ENCODE assay signal across 7 mouse cellular contexts in genomic region chr7:38107371-38108259, GRCm38 (mm10). TPM values are rescaled to one million over a fixed set of nuclear protein-coding genes. Genes with fewer than 3 reads are reported as not detected.
DNase-seq lines count a peak whose midpoint lies in the region; ATAC-seq and TF ChIP-seq lines count a peak whose summit lies in the region.

Ccne1 (minus strand) TSS chr7:38107534.

- no peak for TF ChIP-seq CTCF in kidney, adult 2 months (conservative IDR thresholded peaks at IDR 0.05; ENCODE audit: insufficient read depth, insufficient read length, low read depth, low read length)
- TF ChIP-seq CTCF in spleen, adult 2 months (IDR thresholded peaks at IDR 0.05; ENCODE audit: extremely low read depth, insufficient read depth, insufficient read length, insufficient replicate concordance): no peak

- H3K4me2 ChIP-seq in embryonic facial prominence, embryonic 11.5 days (ENCODE audit: low read depth, low read length): peak within 1 kb of the TSS; percentile 90
- H3K4me2 ChIP-seq in limb, embryonic 12.5 days: peak within 1 kb of the TSS; percentile 89
- peak within 1 kb of the TSS; percentile 93 for H3K4me2 ChIP-seq in midbrain, embryonic 15.5 days

- DNase-seq in adrenal gland, postnatal 14 days: peak; percentile 100
- peak; percentile 98 for DNase-seq in embryonic facial prominence, embryonic 11.5 days (ENCODE audit: low spot score)
- peak; percentile 98 to 100 for DNase-seq in heart, adult 18-20 months
- DNase-seq in kidney, adult 2 months: peak; percentile 99
- peak; percentile 89 to 100 for DNase-seq in spleen, adult 2 months (ENCODE audit: low read depth in 1 of 2, low spot score in 2 of 2)

- ATAC-seq in embryonic facial prominence, embryonic 11.5 days (replicated peaks; ENCODE audit: insufficient number of reproducible peaks, low FRiP score, low TSS enrichment, low read depth): peak; percentile 85
- ATAC-seq in limb, embryonic 12.5 days (ENCODE audit: insufficient number of reproducible peaks, insufficient read depth, low FRiP score, low TSS enrichment, low read depth): peak; percentile 90
- peak; percentile 95 for ATAC-seq in midbrain, embryonic 15.5 days (replicated peaks)

- no peak for TF ChIP-seq POLR2A in kidney, adult 2 months (IDR thresholded peaks at IDR 0.05; ENCODE audit: low read depth, low read length)
- no peak; the same call in 1 of the 2 replicates for TF ChIP-seq POLR2A in spleen, adult 2 months (IDR thresholded peaks at IDR 0.05; ENCODE audit: low read depth, low read length)

- no peaks in the 10 kb centered on the region; the same call in 1 of the 2 replicates for H3K4me1 ChIP-seq in embryonic facial prominence, embryonic 11.5 days (ENCODE audit: control insufficient read depth, insufficient read depth, low read length)
- no peaks in the 10 kb centered on the region for H3K4me1 ChIP-seq in kidney, adult 2 months (ENCODE audit: control insufficient read depth, insufficient read depth, low read length)
- H3K4me1 ChIP-seq in limb, embryonic 12.5 days (replicated peaks): peaks cover 40% of the 10 kb centered on the region
- peaks cover 12% of the 10 kb centered on the region; the same call in 1 of the 2 replicates for H3K4me1 ChIP-seq in midbrain, embryonic 15.5 days
- H3K4me1 ChIP-seq in spleen, adult 2 months (ENCODE audit: control insufficient read depth, insufficient read depth, insufficient read length): peaks cover 15% of the 10 kb centered on the region

- H3K27ac ChIP-seq in embryonic facial prominence, embryonic 11.5 days (replicated peaks; ENCODE audit: low read depth, low read length): peak within 1 kb of the TSS; percentile 59
- H3K27ac ChIP-seq in kidney, adult 2 months (ENCODE audit: insufficient read depth, low read depth, low read length): no peak within 1 kb of the TSS
- peak within 1 kb of the TSS; percentile 77 for H3K27ac ChIP-seq in limb, embryonic 12.5 days
- no peak within 1 kb of the TSS for H3K27ac ChIP-seq in midbrain, embryonic 15.5 days
- peak within 1 kb of the TSS; percentile 89 for H3K27ac ChIP-seq in spleen, adult 2 months (ENCODE audit: insufficient read depth, low read length)

- H3K27me3 ChIP-seq in embryonic facial prominence, embryonic 11.5 days (ENCODE audit: control insufficient read depth, insufficient read depth, low read length): no peaks in the 10 kb centered on the region
- no peaks in the 10 kb centered on the region for H3K27me3 ChIP-seq in kidney, adult 2 months (replicated peaks; ENCODE audit: control insufficient read depth, insufficient read depth, low read length)
- no peaks in the 10 kb centered on the region for H3K27me3 ChIP-seq in limb, embryonic 12.5 days
- 0 out of 2 replicates have a peak, but pooled peaks cover 3% of the 10 kb centered on the region for H3K27me3 ChIP-seq in midbrain, embryonic 15.5 days (replicated peaks)
- H3K27me3 ChIP-seq in spleen, adult 2 months (ENCODE audit: control insufficient read depth, insufficient read depth, low read length): no peaks in the 10 kb centered on the region

- peak within 1 kb of the TSS; percentile 91 for H3K9ac ChIP-seq in embryonic facial prominence, embryonic 11.5 days (replicated peaks; ENCODE audit: low read length)
- H3K9ac ChIP-seq in limb, embryonic 12.5 days (replicated peaks): peak within 1 kb of the TSS; percentile 88
- H3K9ac ChIP-seq in midbrain, embryonic 15.5 days: peak within 1 kb of the TSS; percentile 58

- H3K4me3 ChIP-seq in embryonic facial prominence, embryonic 11.5 days (ENCODE audit: low read depth, low read length): peak within 1 kb of the TSS; percentile 87
- peak within 1 kb of the TSS; percentile 70 for H3K4me3 ChIP-seq in kidney, adult 2 months (ENCODE audit: insufficient read depth, low read depth, low read length)
- peak within 1 kb of the TSS; percentile 90 for H3K4me3 ChIP-seq in limb, embryonic 12.5 days (replicated peaks)
- H3K4me3 ChIP-seq in midbrain, embryonic 15.5 days: peak within 1 kb of the TSS; percentile 55
- peak within 1 kb of the TSS; percentile 96 for H3K4me3 ChIP-seq in spleen, adult 2 months (ENCODE audit: extremely low read depth, insufficient read depth, insufficient read length)

- no peaks in the 10 kb centered on the region for H3K9me3 ChIP-seq in embryonic facial prominence, embryonic 11.5 days (replicated peaks; ENCODE audit: control insufficient read depth, low read length)
- no peaks in the 10 kb centered on the region for H3K9me3 ChIP-seq in limb, embryonic 12.5 days
- H3K9me3 ChIP-seq in midbrain, embryonic 15.5 days: no peaks in the 10 kb centered on the region

- H3K36me3 ChIP-seq in embryonic facial prominence, embryonic 11.5 days (replicated peaks; ENCODE audit: control insufficient read depth, insufficient read depth, low read depth, low read length): no peaks in the 10 kb centered on the region; the same call in 1 of the 2 replicates
- no peaks in the 10 kb centered on the region for H3K36me3 ChIP-seq in kidney, adult 2 months (ENCODE audit: control insufficient read depth, insufficient read depth, low read length)
- peaks cover 16% of the 10 kb centered on the region for H3K36me3 ChIP-seq in limb, embryonic 12.5 days
- no peaks in the 10 kb centered on the region for H3K36me3 ChIP-seq in midbrain, embryonic 15.5 days (replicated peaks)
- H3K36me3 ChIP-seq in spleen, adult 2 months (ENCODE audit: control insufficient read depth, insufficient read depth, low read length): 0 out of 2 replicates have a peak, but pooled peaks cover 2% of the 10 kb centered on the region

- WGBS in embryonic facial prominence, embryonic 11.5 days: under 1% methylated on average over 84 of the region's 102 CpGs
- under 1% methylated on average over 102 of the region's 102 CpGs for WGBS in kidney, adult 2 months
- WGBS in limb, embryonic 12.5 days: under 1% methylated on average over 93 of the region's 102 CpGs
- under 1% methylated on average over 101 of the region's 102 CpGs for WGBS in midbrain, embryonic 15.5 days
- under 1% methylated on average over 94 of the region's 102 CpGs for WGBS in spleen, adult 2 months

RNA-seq across cellular contexts. Expression of gene Ccne1, which starts in this region (rescaled TPM):
- 10.6 and 10.8 TPM in 2 replicates for total RNA-seq in adrenal gland, postnatal 14 days (2021)
- polyA plus RNA-seq in embryonic facial prominence, embryonic 11.5 days (2014; fragmentation: Nextera tagmentation; extraction: Ambion mirVana): 91.0 and 101 TPM in 2 replicates
- total RNA-seq in heart, adult 18-20 months (2021): 1 to 10 TPM; 1.1 to 1.4 TPM
- polyA plus RNA-seq in kidney, adult 2 months (2012; rRNA removed): 0.41 and 0.95 TPM in 2 replicates
- 84.6 and 85.6 TPM in 2 replicates for polyA plus RNA-seq in limb, embryonic 12.5 days (2016; fragmentation: Nextera tagmentation; extraction: Ambion mirVana)
- 11.6 and 13.2 TPM in 2 replicates for polyA plus RNA-seq in midbrain, embryonic 15.5 days (2015; fragmentation: Nextera tagmentation; extraction: Ambion mirVana)
- 9.1 and 21.1 TPM in 2 replicates for polyA plus RNA-seq in spleen, adult 2 months (2012; rRNA removed)

Comparison
In these comparisons a context has a peak if more than half of its experiments do, and no peak if none do; other contexts are left out.
1. Peak in DNase-seq and H3K4me3 ChIP-seq in kidney, adult 2 months; RNA of the gene not detected or under 1 TPM.
2. H3K27ac ChIP-seq: peak in embryonic facial prominence, embryonic 11.5 days (single experiment), limb, embryonic 12.5 days (single experiment) and spleen, adult 2 months (single experiment); none in kidney, adult 2 months (single experiment) and midbrain, embryonic 15.5 days (single experiment).
3. Peak in every context shown above with its lines, with median percentiles within 50 percentile points of each other: DNase-seq, ATAC-seq, H3K4me2 ChIP-seq, H3K4me3 ChIP-seq and H3K9ac ChIP-seq.